Comparison of ENCODE assay signal across 8 mouse cellular contexts in genomic region chr5:123364302-123364971, GRCm38 (mm10). TPM values are rescaled to one million over a fixed set of nuclear protein-coding genes. Genes with fewer than 3 reads are reported as not detected.
DNase-seq lines count a peak whose midpoint lies in the region; ATAC-seq and TF ChIP-seq lines count a peak whose summit lies in the region.
"Had no signal": no experiment of that assay in that cellular context is flagged by ENCODE, and none has a peak within 500 bp of the region (broad histone marks: within the 10 kb centered on the region; RNA-seq: fewer than 3 reads in every experiment).

No protein-coding gene starts in this region.

- H3K4me1 ChIP-seq in heart, embryonic 14.5 days (ENCODE audit: control insufficient read depth in 2 of 2, insufficient read depth in 2 of 2, low read length in 2 of 2) = peaks cover 11 to 22% of the 10 kb centered on the region in 2 experiments
- no peaks in the 10 kb centered on the region for H3K4me1 ChIP-seq in limb, embryonic 15.5 days
- no peaks in the 10 kb centered on the region for H3K4me1 ChIP-seq in thymus, adult 2 months (replicated peaks; ENCODE audit: control insufficient read depth, insufficient read depth, low read length)
- H3K4me1 ChIP-seq in midbrain, embryonic 10.5 days = no peaks in the 10 kb centered on the region
- H3K4me1 ChIP-seq: neural tube, embryonic 13.5 days had no signal

- H3K36me3 ChIP-seq in heart, embryonic 14.5 days (ENCODE audit: control insufficient read depth, insufficient read depth, low read length) = peaks cover 66% of the 10 kb centered on the region
- peaks cover 72% of the 10 kb centered on the region for H3K36me3 ChIP-seq in limb, embryonic 15.5 days
- H3K36me3 ChIP-seq in thymus, adult 2 months (ENCODE audit: control insufficient read depth, insufficient read depth, low read length) = peaks cover 39% of the 10 kb centered on the region
- H3K36me3 ChIP-seq in midbrain, embryonic 10.5 days = peaks cover 98% of the 10 kb centered on the region

- peak overlapping the region; percentile 87 to 88 for H3K27ac ChIP-seq in heart, embryonic 14.5 days (replicated peaks in 1 of 2; ENCODE audit: control insufficient read depth in 1 of 2, insufficient read depth in 1 of 2, low read depth in 2 of 2, low read length in 2 of 2)
- no peak overlapping the region for H3K27ac ChIP-seq in limb, embryonic 15.5 days
- no peak overlapping the region for H3K27ac ChIP-seq in thymus, adult 2 months (ENCODE audit: control insufficient read depth, insufficient read depth, low read length)
- H3K27ac ChIP-seq in midbrain, embryonic 10.5 days (replicated peaks) = no peak overlapping the region
- H3K27ac ChIP-seq: neural tube, embryonic 13.5 days had no signal

- 46% methylated on average over 11 of the region's 11 CpGs for WGBS in heart, embryonic 14.5 days
- WGBS in limb, embryonic 15.5 days = 66% methylated on average over 11 of the region's 11 CpGs
- WGBS in thymus, adult 2 months = 94% methylated on average over 11 of the region's 11 CpGs
- WGBS in midbrain, embryonic 10.5 days = 92% methylated on average over 11 of the region's 11 CpGs

- H3K9ac ChIP-seq in heart, embryonic 14.5 days (ENCODE audit: low read length) = peak overlapping the region; percentile 34
- H3K9ac ChIP-seq in limb, embryonic 15.5 days = no peak overlapping the region
- H3K9ac ChIP-seq: neural tube, embryonic 13.5 days had no signal

- no peak overlapping the region for H3K4me3 ChIP-seq in heart, embryonic 14.5 days (ENCODE audit: control insufficient read depth in 1 of 2, insufficient read depth in 1 of 2, low read depth in 1 of 2, low read length in 2 of 2)
- no peak overlapping the region for H3K4me3 ChIP-seq in limb, embryonic 15.5 days
- no peak overlapping the region for H3K4me3 ChIP-seq in thymus, adult 2 months (ENCODE audit: control insufficient read depth, insufficient read depth, low read length)
- H3K4me3 ChIP-seq in midbrain, embryonic 10.5 days = no peak overlapping the region
- H3K4me3 ChIP-seq: neural tube, embryonic 13.5 days had no signal

- no peaks in the 10 kb centered on the region for H3K9me3 ChIP-seq in heart, embryonic 14.5 days (ENCODE audit: control insufficient read depth, low read length)
- no peaks in the 10 kb centered on the region for H3K9me3 ChIP-seq in limb, embryonic 15.5 days
- no peaks in the 10 kb centered on the region for H3K9me3 ChIP-seq in midbrain, embryonic 10.5 days (replicated peaks)
- H3K9me3 ChIP-seq: neural tube, embryonic 13.5 days had no signal

- no peak for TF ChIP-seq CTCF in thymus, adult 2 months (IDR thresholded peaks at IDR 0.05; ENCODE audit: borderline replicate concordance, control insufficient read depth, extremely low read depth, insufficient read depth, low read length, poor library complexity)

- TF ChIP-seq POLR2A in thymus, adult 2 months (IDR thresholded peaks at IDR 0.05; ENCODE audit: control insufficient read depth, extremely low read depth, insufficient read depth, low read length, poor library complexity) = no peak

- DNase-seq in adipocyte (ENCODE audit: low spot score) = peak; percentile 90
- peak; percentile 66 to 84 for DNase-seq in cerebellum, adult 18-20 months
- no peak for DNase-seq in thymus, adult 2 months
- no peak for DNase-seq in layer of hippocampus, postnatal 25 days (ENCODE audit: extremely low spot score in 1 of 2, low spot score in 1 of 2)
- DNase-seq in midbrain, embryonic 10.5 days (ENCODE audit: low spot score) = no peak

- H3K27me3 ChIP-seq in heart, embryonic 14.5 days (ENCODE audit: control insufficient read depth, insufficient read depth, low read length) = no peaks in the 10 kb centered on the region
- H3K27me3 ChIP-seq in limb, embryonic 15.5 days = no peaks in the 10 kb centered on the region
- H3K27me3 ChIP-seq in thymus, adult 2 months (ENCODE audit: control insufficient read depth, insufficient read depth, low read length) = no peaks in the 10 kb centered on the region
- no peaks in the 10 kb centered on the region for H3K27me3 ChIP-seq in midbrain, embryonic 10.5 days (ENCODE audit: low read depth, poor library complexity, severe bottlenecking)
- H3K27me3 ChIP-seq: neural tube, embryonic 13.5 days had no signal

- ATAC-seq in heart, embryonic 14.5 days (ENCODE audit: insufficient number of reproducible peaks, insufficient read depth, low FRiP score, low read depth) = peak; percentile 33; the same call in 1 of the 2 replicates
- ATAC-seq in limb, embryonic 15.5 days (ENCODE audit: insufficient number of reproducible peaks, low FRiP score, low TSS enrichment, low read depth) = peak; percentile 74; the same call in 1 of the 2 replicates

- no peak overlapping the region; the same call in 1 of the 2 replicates for H3K4me2 ChIP-seq in heart, embryonic 14.5 days (ENCODE audit: low read length)
- no peak overlapping the region for H3K4me2 ChIP-seq in limb, embryonic 15.5 days
- H3K4me2 ChIP-seq: neural tube, embryonic 13.5 days had no signal

RNA-seq across cellular contexts. Expression of gene Bcl7a, which starts 20.8 kb away (rescaled TPM):
- polyA plus RNA-seq in heart, embryonic 14.5 days (2014; fragmentation: Nextera tagmentation; extraction: Ambion mirVana) = 12.1 and 12.8 TPM in 2 replicates
- 20.4 and 22.3 TPM in 2 replicates for polyA plus RNA-seq in limb, embryonic 15.5 days (2015; fragmentation: Nextera tagmentation; extraction: Ambion mirVana)
- 29.4 and 34.4 TPM in 2 replicates for polyA plus RNA-seq in thymus, adult 2 months (2012; rRNA removed)
- total RNA-seq in layer of hippocampus, postnatal 25 days (2021) = 10 to 100 TPM; 68.7 to 70.3 TPM
- 35.3 and 44.6 TPM in 2 replicates for polyA plus RNA-seq in midbrain, embryonic 10.5 days (2016; fragmentation: Nextera tagmentation; extraction: Ambion mirVana)

RNA-seq across cellular contexts. Expression of gene Mlxip, which starts 30.2 kb away (rescaled TPM):
- polyA plus RNA-seq in heart, embryonic 14.5 days (2014; fragmentation: Nextera tagmentation; extraction: Ambion mirVana) = 12.6 and 13.6 TPM in 2 replicates
- polyA plus RNA-seq in limb, embryonic 15.5 days (2015; fragmentation: Nextera tagmentation; extraction: Ambion mirVana) = 12.7 and 13.7 TPM in 2 replicates
- 113 and 124 TPM in 2 replicates for polyA plus RNA-seq in thymus, adult 2 months (2012; rRNA removed)
- 10 to 100 TPM; 16.6 to 21.6 TPM for total RNA-seq in layer of hippocampus, postnatal 25 days (2021)
- 16.0 and 16.7 TPM in 2 replicates for polyA plus RNA-seq in midbrain, embryonic 10.5 days (2016; fragmentation: Nextera tagmentation; extraction: Ambion mirVana)

Comparison
In these comparisons a context has a peak if more than half of its experiments do, and no peak if none do; other contexts are left out.
1. DNase-seq: peak in adipocyte (single experiment) and cerebellum, adult 18-20 months (2 of 2); none in thymus, adult 2 months (single experiment), layer of hippocampus, postnatal 25 days (0 of 2) and midbrain, embryonic 10.5 days (single experiment).
2. H3K27ac ChIP-seq: peak in heart, embryonic 14.5 days (2 of 2); none in limb, embryonic 15.5 days (single experiment), thymus, adult 2 months (single experiment) and midbrain, embryonic 10.5 days (single experiment).